Mouse (Mus musculus) splenic B cell, adult 2 months (primary cell): ENCODE measurements at regions not wholly inside any gene's neighbourhood (a gene's known extent, or its start where the extent isn't known, plus 50 kb on each side); places are given as distances from the start of the nearest gene placed in this dataset.

Experiments used
- DNase-seq: peaks from one replicate; pipeline ENCODE4 v3.0.0-alpha.2; 2011; ENCODE audit warnings: low read depth, low spot score
- H3K27me3 ChIP-seq: 2 replicates; pipeline ENCODE4 v1.6.1; 2012; ENCODE audit warnings: mild to moderate bottlenecking, low read length, moderate library complexity, mixed read lengths; ENCODE audit not compliant: control insufficient read depth, poor library complexity, insufficient read depth, severe bottlenecking
- H3K36me3 ChIP-seq: 2 replicates; pipeline ENCODE4 v1.6.1; 2012; ENCODE audit warnings: mild to moderate bottlenecking, low read length, moderate library complexity, mixed read lengths; ENCODE audit not compliant: control insufficient read depth, poor library complexity, insufficient read depth, severe bottlenecking

- no peaks in the 10 kb centered on the region for H3K27me3 ChIP-seq
- DNase-seq = no peak
- no peaks in the 10 kb centered on the region for H3K36me3 ChIP-seq
These were observed 128.4 kb downstream of the Trib2 start for GRCm38 (mm10) chr12:15688342-15688741.

DNA sequence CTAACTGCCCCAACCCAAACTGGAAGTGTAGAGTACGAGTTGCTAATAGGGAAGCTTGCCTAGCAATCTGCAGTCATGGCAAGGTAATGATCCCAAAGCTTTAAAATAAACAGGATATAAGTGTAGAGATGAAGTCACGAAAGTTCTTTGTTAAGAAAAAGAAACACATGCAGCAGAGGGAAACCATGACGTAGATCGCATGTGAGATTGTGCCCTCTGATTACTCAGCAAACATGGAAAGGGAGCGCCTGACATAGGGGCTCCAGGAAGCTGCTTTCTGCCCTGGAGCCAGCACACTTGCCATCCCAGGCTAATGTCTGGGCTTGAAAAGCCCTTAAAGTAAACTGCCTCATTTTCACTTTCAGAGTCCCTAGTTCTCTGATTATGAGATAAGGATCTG is 132.4 kb downstream of the Trib2 start:
- Histone ChIP-seq H3K27me3 (no peaks in the 10 kb centered on the region), H3K36me3 (no peaks in the 10 kb centered on the region)
- DNase-seq = no peak

DNA sequence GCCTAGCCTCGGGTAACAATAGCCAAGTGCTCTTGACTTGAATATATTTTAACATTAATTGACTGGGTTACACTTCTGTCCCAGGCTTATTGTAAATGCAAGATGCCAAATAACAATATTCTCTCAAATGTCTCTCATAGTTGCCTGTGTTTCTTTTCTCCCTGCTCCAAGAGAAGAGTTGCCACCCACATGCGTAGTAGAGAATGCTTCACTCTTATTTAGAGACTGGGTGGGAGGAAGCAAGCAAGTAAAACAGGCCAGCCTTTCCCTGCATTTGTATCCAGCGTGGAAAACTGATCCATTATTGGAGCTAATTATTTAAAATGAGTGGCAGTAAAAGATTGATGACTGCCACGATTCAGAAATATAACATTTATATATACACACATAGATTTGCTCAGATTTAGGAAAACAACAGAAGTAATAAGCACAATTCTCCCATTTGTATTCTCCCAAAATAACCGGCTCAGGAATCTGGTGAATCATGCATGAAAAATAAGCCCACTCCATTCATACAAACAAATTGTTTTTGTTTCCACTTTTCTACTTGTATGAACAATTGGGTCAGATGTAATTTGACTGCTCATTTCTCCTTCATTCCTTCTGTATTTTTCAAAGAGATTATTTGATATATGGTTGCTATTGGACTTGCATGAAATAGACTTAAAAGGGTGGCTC is 134.9 kb downstream of the Trib2 start:
- H3K27me3 ChIP-seq = no peaks in the 10 kb centered on the region
- DNase-seq = no peak
- no peaks in the 10 kb centered on the region for H3K36me3 ChIP-seq

DNA sequence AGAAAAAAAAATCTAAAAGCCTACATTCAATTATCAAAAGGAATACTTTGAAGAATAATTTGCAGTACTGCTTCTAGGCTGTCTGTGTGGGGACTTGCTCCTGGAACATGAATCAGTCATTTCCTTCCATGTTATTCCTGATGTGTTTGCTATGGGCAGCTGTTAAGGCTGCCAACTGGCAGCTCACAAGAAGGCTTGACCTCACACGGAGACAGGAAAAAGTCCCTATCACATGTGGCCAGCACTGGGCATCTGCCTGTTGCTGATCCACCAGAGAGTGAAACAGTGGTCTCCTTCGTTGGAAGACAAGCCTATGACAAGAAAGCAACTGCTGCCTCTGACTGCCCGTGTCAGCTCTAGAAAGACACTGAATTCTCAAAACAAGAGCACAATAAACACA is 140.6 kb downstream of the Trib2 start:
- H3K36me3 ChIP-seq = no peaks in the 10 kb centered on the region
- DNase-seq = no peak

GRCm38 (mm10) chr12:15659755-15660154 is 157.0 kb downstream of the Trib2 start:
- Histone ChIP-seq H3K27me3 (no peaks in the 10 kb centered on the region), H3K36me3 (no peaks in the 10 kb centered on the region)
- no peak for DNase-seq

More for the DNA sequence above, 140.6 kb downstream of the Trib2 start:
- no peaks in the 10 kb centered on the region for H3K27me3 ChIP-seq

DNA sequence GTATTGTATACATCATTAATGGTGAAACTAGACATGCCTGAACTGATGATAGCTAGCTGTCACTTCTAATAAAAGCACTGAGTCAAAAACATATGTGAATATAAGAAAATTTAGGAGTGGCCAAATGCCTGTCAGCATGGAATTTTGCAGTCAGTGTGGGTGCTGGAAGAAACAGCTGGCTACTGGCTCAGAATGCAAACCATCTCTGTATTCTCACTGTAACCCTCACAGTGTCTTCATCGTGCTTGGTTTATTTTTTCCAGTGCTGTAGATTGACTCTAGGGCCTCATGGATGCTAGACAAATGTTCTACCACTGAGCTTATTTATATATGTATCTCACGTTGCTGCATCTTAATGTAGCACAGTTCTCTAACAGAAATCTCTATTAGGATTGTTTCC is 157.4 kb downstream of the Trib2 start:
- Histone ChIP-seq H3K27me3 (no peaks in the 10 kb centered on the region), H3K36me3 (no peaks in the 10 kb centered on the region)
- DNase-seq = no peak

- Histone ChIP-seq H3K36me3 (no peaks in the 10 kb centered on the region), H3K27me3 (no peaks in the 10 kb centered on the region)
- DNase-seq = no peak
These were observed 158.9 kb downstream of the Trib2 start for GRCm38 (mm10) chr12:15657748-15658251.

DNA sequence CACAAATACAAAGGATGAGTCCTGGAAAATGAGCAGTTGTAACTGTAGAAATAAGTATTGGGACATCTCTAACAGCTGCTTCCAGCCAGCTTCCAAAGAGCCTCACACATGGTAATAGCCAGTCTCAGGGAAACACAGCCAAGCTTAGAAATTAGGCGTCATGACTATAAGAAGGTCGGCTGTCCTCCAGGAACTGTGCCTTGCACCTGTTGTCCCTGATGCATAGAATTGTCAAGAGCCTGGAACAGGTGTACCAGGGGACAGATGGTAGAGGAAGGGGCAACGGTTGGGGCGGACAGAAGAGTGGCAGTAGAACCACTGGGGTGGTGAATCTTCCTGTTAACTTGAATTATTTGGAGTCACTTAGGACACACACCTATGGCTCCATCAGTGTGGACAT is 162.1 kb downstream of the Trib2 start:
- DNase-seq = no peak
- Histone ChIP-seq H3K36me3 (no peaks in the 10 kb centered on the region), H3K27me3 (no peaks in the 10 kb centered on the region)

DNA sequence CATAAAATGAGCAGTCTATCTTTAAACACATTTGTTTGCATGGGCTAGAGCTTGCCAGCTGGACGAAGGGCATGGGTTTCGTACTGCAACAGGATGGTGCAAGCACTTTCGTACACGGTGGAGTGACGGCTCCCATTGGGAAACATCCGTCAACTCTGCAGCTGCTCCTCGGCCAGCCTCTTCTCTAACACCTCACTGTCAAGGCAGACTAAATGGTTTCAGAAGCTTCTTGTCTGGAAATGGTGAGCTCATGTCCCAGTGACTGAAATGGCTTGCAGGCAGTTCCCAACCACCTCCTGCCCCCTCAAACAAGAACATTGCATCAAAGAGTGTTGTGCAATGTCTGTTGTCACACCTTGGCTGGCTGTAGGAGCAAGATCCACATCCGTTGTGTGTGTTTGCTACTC is 163.4 kb downstream of the Trib2 start:
- no peak for DNase-seq
- Histone ChIP-seq H3K27me3 (no peaks in the 10 kb centered on the region), H3K36me3 (no peaks in the 10 kb centered on the region)

DNA sequence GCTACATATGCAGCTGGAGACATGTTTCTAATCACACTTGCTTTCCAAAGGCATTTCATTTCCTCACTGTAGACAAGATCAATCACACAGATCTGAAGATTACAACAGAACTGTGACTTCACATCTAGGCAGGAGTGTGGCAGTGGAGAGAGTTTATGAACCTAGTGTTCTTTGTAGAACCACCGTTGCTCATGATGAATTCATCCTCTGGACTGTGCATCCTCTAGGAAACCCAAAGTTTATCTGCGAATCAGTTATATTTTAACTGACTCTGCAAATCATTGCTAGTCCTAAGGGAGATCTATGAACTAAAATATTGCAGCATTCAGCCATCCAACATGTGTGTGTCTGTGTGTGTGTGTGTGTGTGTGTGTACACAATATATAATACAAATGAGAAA is 165.4 kb downstream of the Trib2 start:
- no peaks in the 10 kb centered on the region for H3K36me3 ChIP-seq
- DNase-seq = no peak
- no peaks in the 10 kb centered on the region for H3K27me3 ChIP-seq

DNA sequence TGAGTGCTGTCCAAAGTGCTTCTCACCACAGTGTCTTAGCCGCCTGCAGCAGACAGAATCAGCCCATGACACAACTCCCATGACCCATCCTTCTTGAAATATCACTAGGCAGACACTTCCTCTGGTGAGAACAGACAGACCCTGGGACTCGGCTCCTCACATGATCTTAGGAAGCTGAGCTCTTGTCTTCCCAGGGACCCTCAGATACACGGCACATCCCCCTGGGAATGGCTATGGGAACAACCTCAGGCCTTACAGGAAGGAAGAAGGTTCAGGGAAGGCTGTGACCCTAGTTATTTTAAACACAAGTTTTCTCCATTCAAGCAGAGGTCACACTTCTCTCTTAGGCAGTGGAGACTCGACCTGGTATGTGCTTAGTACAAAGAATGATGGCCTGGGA is 166.8 kb downstream of the Trib2 start:
- DNase-seq = no peak
- Histone ChIP-seq H3K36me3 (no peaks in the 10 kb centered on the region), H3K27me3 (no peaks in the 10 kb centered on the region)

DNA sequence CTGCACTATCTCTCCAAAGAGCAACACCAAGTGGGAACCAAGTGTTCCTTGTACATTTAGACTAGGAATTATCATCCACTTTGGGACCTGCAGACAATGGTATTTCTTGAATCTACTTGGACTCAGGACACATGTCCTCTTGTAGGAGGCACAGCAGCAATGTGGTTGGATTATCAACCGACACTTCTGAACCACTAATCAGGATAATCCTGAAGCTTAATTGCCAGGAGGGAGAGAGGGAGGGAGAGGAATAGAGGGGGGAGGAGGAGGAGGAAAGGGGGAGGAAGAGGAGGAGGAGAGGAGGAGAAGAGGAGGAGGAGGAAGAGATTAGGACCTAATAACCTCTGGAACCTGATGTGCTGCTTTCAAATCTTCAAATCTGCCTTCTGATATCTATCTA is 167.5 kb downstream of the Trib2 start:
- DNase-seq = no peak

GRCm38 (mm10) chr12:15644074-15644672 is 172.5 kb downstream of the Trib2 start:
- Histone ChIP-seq H3K36me3 (no peaks in the 10 kb centered on the region), H3K27me3 (no peaks in the 10 kb centered on the region)
- no peak for DNase-seq

More for the DNA sequence above, 167.5 kb downstream of the Trib2 start:
- H3K36me3 ChIP-seq = no peaks in the 10 kb centered on the region
- no peaks in the 10 kb centered on the region for H3K27me3 ChIP-seq

GRCm38 (mm10) chr12:15643669-15644068 is 173.1 kb downstream of the Trib2 start:
- DNase-seq = no peak

DNA sequence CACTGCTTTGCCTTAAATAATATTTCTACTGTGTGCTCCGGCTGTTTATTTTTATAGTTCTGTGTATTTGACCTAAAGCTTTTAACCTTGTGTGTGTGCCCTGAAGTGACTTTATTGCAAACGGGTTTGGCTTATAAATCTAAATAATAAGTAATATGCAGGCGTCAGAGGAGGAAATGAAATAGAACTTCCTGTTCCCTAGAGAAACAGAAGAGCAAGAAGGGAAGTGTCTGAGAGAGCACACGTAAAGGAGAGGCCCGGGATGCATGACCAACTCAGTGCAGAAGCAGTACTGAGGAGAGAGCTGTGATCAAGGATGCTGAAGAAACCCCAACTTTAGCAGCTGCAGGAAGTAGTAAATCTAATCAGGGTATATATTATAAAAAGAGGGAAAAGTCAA is 176.4 kb downstream of the Trib2 start:
- DNase-seq = peak; percentile 2
- Histone ChIP-seq H3K36me3 (no peaks in the 10 kb centered on the region), H3K27me3 (no peaks in the 10 kb centered on the region)

More at GRCm38 (mm10) chr12:15643669-15644068, 173.1 kb downstream of the Trib2 start:
- H3K36me3 ChIP-seq = no peaks in the 10 kb centered on the region
- no peaks in the 10 kb centered on the region for H3K27me3 ChIP-seq
